Mouse (Mus musculus): ENCODE data around the gene Tas2r144. TPM values are rescaled to one million over a fixed set of nuclear protein-coding genes. Genes with fewer than 3 reads are reported as not detected.
A peak's percentile ranks its signal among the peaks of the same experiment; 100 is the strongest.

The Tas2r144 gene
- total RNA-seq, 1 experiment, result not detected

GRCm38 (mm10) chr6:42257303-42257863, 42.3 kb downstream of the Tas2r144 start:
- TF ChIP-seq ZC3H11A (IDR thresholded peaks at IDR 0.05; ENCODE audit: borderline replicate concordance, low read depth, low read length) (peak; percentile 32; the same call in 1 of the 2 replicates), MAFK (IDR thresholded peaks at IDR 0.05; ENCODE audit: insufficient read depth, low read depth, low read length) (no peak), CHD2 (IDR thresholded peaks at IDR 0.05; ENCODE audit: low read depth, low read length) (no peak), ZNF384 (IDR thresholded peaks at IDR 0.05; ENCODE audit: low read depth, low read length) (no peak), HCFC1 (IDR thresholded peaks at IDR 0.05; ENCODE audit: borderline replicate concordance, insufficient read depth, low read length) (no peak)
- in situ Hi-C loops (cut with MboI; ENCODE audit: low sequenced_read_pairs in 2 of 2, unreplicated experiment in 2 of 2), result no loop called here
- H3K9me3 ChIP-seq (ENCODE audit: control insufficient read depth, insufficient read depth, low read depth, low read length), result no peaks in the 10 kb centered on the region
- peaks cover 0 to 3% of the 10 kb centered on the region in 2 experiments; a peak in 2 of 4 replicates for H3K4me1 ChIP-seq (ENCODE audit: control insufficient read depth in 2 of 2, insufficient read depth in 2 of 2, low read length in 2 of 2, poor library complexity in 1 of 2)
- H3K27ac ChIP-seq (ENCODE audit: insufficient read depth, low read depth, low read length, poor library complexity, severe bottlenecking), result no peak overlapping the region
- DNase-seq (ENCODE audit: low read depth, low spot score), result no peak
- no peak overlapping the region for H3K4me3 ChIP-seq (ENCODE audit: insufficient read depth in 1 of 2, low read depth in 1 of 2, low read length in 2 of 2, poor library complexity in 1 of 2, severe bottlenecking in 1 of 2)
- no peaks in the 10 kb centered on the region for H3K36me3 ChIP-seq (ENCODE audit: control insufficient read depth, insufficient read depth, low read length, poor library complexity, severe bottlenecking)
- no peak overlapping the region for H3K9ac ChIP-seq (ENCODE audit: insufficient read depth, low read depth, low read length, poor library complexity, severe bottlenecking)

DNA sequence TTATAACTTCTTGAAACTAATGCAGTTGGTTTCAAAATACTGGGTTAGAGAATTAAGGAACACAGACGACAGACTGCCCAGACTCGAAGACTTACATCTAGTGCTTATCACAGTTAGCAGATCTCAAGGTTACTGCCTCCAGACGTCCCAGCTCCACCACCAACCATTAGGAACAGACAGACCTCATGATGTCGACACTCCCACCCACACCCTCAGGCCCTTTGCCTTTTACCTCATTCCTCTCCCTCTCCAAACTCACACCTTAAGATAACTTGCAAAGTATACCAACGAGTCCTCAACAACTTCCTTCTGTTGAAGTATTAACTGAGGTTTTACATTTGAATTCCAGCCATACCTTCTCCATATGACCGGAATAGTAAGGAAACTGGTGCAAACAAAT, 45.3 kb downstream of the Tas2r144 start:
- Histone ChIP-seq H3K9ac (ENCODE audit: insufficient read depth, low read depth, low read length, poor library complexity, severe bottlenecking) (no peak overlapping the region), H3K36me3 (ENCODE audit: control insufficient read depth, insufficient read depth, low read length, poor library complexity, severe bottlenecking) (no peaks in the 10 kb centered on the region), H3K9me3 (ENCODE audit: control insufficient read depth, insufficient read depth, low read depth, low read length) (no peaks in the 10 kb centered on the region), H3K4me1 (ENCODE audit: control insufficient read depth in 2 of 2, insufficient read depth in 2 of 2, low read length in 2 of 2, poor library complexity in 1 of 2) (peaks cover 0 to 3% of the 10 kb centered on the region in 2 experiments; a peak in 2 of 4 replicates), H3K27ac (ENCODE audit: insufficient read depth, low read depth, low read length, poor library complexity, severe bottlenecking) (no peak overlapping the region), H3K4me3 (ENCODE audit: insufficient read depth in 1 of 2, low read depth in 1 of 2, low read length in 2 of 2, poor library complexity in 1 of 2, severe bottlenecking in 1 of 2) (no peak overlapping the region)
- no peak for DNase-seq (ENCODE audit: low read depth, low spot score)
- in situ Hi-C loops (cut with MboI; ENCODE audit: low sequenced_read_pairs in 2 of 2, unreplicated experiment in 2 of 2), result no loop called here
- TF ChIP-seq CHD2 (IDR thresholded peaks at IDR 0.05; ENCODE audit: low read depth, low read length) (no peak), MAFK (IDR thresholded peaks at IDR 0.05; ENCODE audit: insufficient read depth, low read depth, low read length) (no peak), HCFC1 (IDR thresholded peaks at IDR 0.05; ENCODE audit: borderline replicate concordance, insufficient read depth, low read length) (no peak), ZC3H11A (IDR thresholded peaks at IDR 0.05; ENCODE audit: borderline replicate concordance, low read depth, low read length) (no peak), ZNF384 (IDR thresholded peaks at IDR 0.05; ENCODE audit: low read depth, low read length) (no peak)

- Histone ChIP-seq H3K4me1 (ENCODE audit: control insufficient read depth in 2 of 2, insufficient read depth in 2 of 2, low read length in 2 of 2, poor library complexity in 1 of 2) (peaks cover 3 to 5% of the 10 kb centered on the region in 2 experiments; a peak in 3 of 4 replicates), H3K36me3 (ENCODE audit: control insufficient read depth, insufficient read depth, low read length, poor library complexity, severe bottlenecking) (no peaks in the 10 kb centered on the region), H3K4me3 (ENCODE audit: insufficient read depth in 1 of 2, low read depth in 1 of 2, low read length in 2 of 2, poor library complexity in 1 of 2, severe bottlenecking in 1 of 2) (peak within 1 kb of the TSS; percentile 11 to 43; a peak in 3 of 4 replicates), H3K9ac (ENCODE audit: insufficient read depth, low read depth, low read length, poor library complexity, severe bottlenecking) (no peak within 1 kb of the TSS; the same call in 1 of the 2 replicates), H3K9me3 (ENCODE audit: control insufficient read depth, insufficient read depth, low read depth, low read length) (no peaks in the 10 kb centered on the region), H3K27ac (ENCODE audit: insufficient read depth, low read depth, low read length, poor library complexity, severe bottlenecking) (no peak within 1 kb of the TSS)
- in situ Hi-C loops (cut with MboI; ENCODE audit: low sequenced_read_pairs in 2 of 2, unreplicated experiment in 2 of 2), result no loop called here
- peak; percentile 47 for DNase-seq (ENCODE audit: low read depth, low spot score)
- TF ChIP-seq HCFC1 (IDR thresholded peaks at IDR 0.05; ENCODE audit: borderline replicate concordance, insufficient read depth, low read length) (no peak), CHD2 (IDR thresholded peaks at IDR 0.05; ENCODE audit: low read depth, low read length) (no peak), ZC3H11A (IDR thresholded peaks at IDR 0.05; ENCODE audit: borderline replicate concordance, low read depth, low read length) (no peak), ZNF384 (IDR thresholded peaks at IDR 0.05; ENCODE audit: low read depth, low read length) (no peak), MAFK (IDR thresholded peaks at IDR 0.05; ENCODE audit: insufficient read depth, low read depth, low read length) (no peak)
Measured at GRCm38 (mm10) chr6:42261524-42262170, 46.5 kb downstream of the Tas2r144 start, which contains the start of gene Tmem139. Gene Tmem139, plus strand, starts transcription at chr6:42261970.

DNA sequence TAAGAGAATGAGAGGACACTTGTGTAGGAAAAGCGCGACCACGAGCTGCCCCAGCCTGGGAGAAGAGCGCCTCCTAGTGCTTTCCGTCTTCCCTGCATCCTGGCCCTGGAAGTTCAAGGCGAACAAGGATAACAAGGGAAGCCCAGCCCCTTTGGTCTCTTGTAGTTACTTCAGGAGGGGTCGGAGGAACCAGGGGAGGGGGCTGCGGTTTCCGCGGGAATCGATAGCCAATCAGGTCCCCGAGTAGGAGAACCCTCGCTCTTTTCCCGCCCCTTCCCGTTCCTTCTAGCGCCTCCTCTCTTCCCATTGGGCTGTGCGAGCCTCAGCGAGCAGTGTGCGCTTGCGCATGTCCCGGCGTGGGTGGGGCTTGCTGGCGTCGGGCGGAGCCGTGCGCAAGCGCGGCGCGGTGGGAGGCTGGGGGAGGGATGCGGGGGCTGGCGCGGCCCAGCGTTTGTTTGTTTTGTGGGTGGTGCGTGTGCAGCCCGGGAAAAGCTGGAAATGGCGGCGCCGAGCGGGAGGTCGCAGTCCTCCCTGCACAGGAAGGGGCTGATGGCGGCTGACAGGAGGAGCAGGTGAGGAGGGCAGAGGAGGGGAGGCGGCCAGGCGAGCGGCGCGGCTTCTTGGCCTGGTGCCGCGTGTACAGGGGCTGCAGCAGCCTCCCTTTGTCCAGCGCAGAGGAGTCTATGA, 49.6 kb downstream of the Tas2r144 start, which contains the start of gene Casp2:
Casp2 (plus strand) TSS at position 360 of the 687 bp plus-strand sequence.
- Histone ChIP-seq H3K4me1 (ENCODE audit: control insufficient read depth in 2 of 2, insufficient read depth in 2 of 2, low read length in 2 of 2, poor library complexity in 1 of 2) (peaks cover 3 to 8% of the 10 kb centered on the region in 2 experiments; a peak in 3 of 4 replicates), H3K4me3 (ENCODE audit: insufficient read depth in 1 of 2, low read depth in 1 of 2, low read length in 2 of 2, poor library complexity in 1 of 2, severe bottlenecking in 1 of 2) (peak within 1 kb of the TSS; percentile 93 to 99), H3K9ac (ENCODE audit: insufficient read depth, low read depth, low read length, poor library complexity, severe bottlenecking) (peak within 1 kb of the TSS; percentile 98), H3K27ac (ENCODE audit: insufficient read depth, low read depth, low read length, poor library complexity, severe bottlenecking) (peak within 1 kb of the TSS; percentile 79), H3K36me3 (ENCODE audit: control insufficient read depth, insufficient read depth, low read length, poor library complexity, severe bottlenecking) (peaks cover 21% of the 10 kb centered on the region), H3K9me3 (ENCODE audit: control insufficient read depth, insufficient read depth, low read depth, low read length) (no peaks in the 10 kb centered on the region)
- 0 out of 2 replicates have a peak, but pooled peaks have one; percentile 24 for TF ChIP-seq HCFC1 (IDR thresholded peaks at IDR 0.05; ENCODE audit: borderline replicate concordance, insufficient read depth, low read length)
- TF ChIP-seq MAFK (IDR thresholded peaks at IDR 0.05; ENCODE audit: insufficient read depth, low read depth, low read length), result no peak
- peak; percentile 98 for DNase-seq (ENCODE audit: low read depth, low spot score)
- in situ Hi-C loops (cut with MboI; ENCODE audit: low sequenced_read_pairs in 2 of 2, unreplicated experiment in 2 of 2), result no loop called here

Other genes starting within 250 kb of the Tas2r144 start
- not detected in 2 replicates for gene Sval3, start 247.2 kb upstream of the Tas2r144 start, total RNA-seq (2012; rRNA removed)
- gene Sva, start 176.9 kb upstream of the Tas2r144 start, total RNA-seq (2012; rRNA removed), result not detected in 2 replicates
- gene Tas2r139, start 74.4 kb upstream of the Tas2r144 start, total RNA-seq (2012; rRNA removed), result not detected in 2 replicates
- 7.9 and 8.1 TPM in 2 replicates for gene Gstk1, start 30.6 kb downstream of the Tas2r144 start, total RNA-seq (2012; rRNA removed)
- 1.3 and 1.6 TPM in 2 replicates for gene Tmem139, start 46.6 kb downstream of the Tas2r144 start, total RNA-seq (2012; rRNA removed)
- gene Casp2, start 49.7 kb downstream of the Tas2r144 start, total RNA-seq (2012; rRNA removed), result 34.8 and 51.6 TPM in 2 replicates
- gene Clcn1, start 71.4 kb downstream of the Tas2r144 start, total RNA-seq (2012; rRNA removed), result 1.2 and 2.9 TPM in 2 replicates
- gene Fam131b, start 109.3 kb downstream of the Tas2r144 start, total RNA-seq (2012; rRNA removed), result 0.74 and 1.3 TPM in 2 replicates
- gene Zyx, start 134.3 kb downstream of the Tas2r144 start, total RNA-seq (2012; rRNA removed), result 20.3 and 46.0 TPM in 2 replicates
- gene Epha1, start 157.9 kb downstream of the Tas2r144 start, total RNA-seq (2012; rRNA removed), result 24.1 and 37.6 TPM in 2 replicates
- not detected in 2 replicates for gene Tas2r143, start 184.9 kb downstream of the Tas2r144 start, total RNA-seq (2012; rRNA removed)
- gene Tas2r135, start 190.1 kb downstream of the Tas2r144 start, total RNA-seq (2012; rRNA removed), result not detected in 2 replicates
- not detected in 2 replicates for gene Tas2r126, start 219.2 kb downstream of the Tas2r144 start, total RNA-seq (2012; rRNA removed)
- not detected in 2 replicates for gene Olfr458, start 249.9 kb downstream of the Tas2r144 start, total RNA-seq (2012; rRNA removed)